Mouse (Mus musculus) hindbrain, embryonic 16.5 days (tissue): Measurements from ENCODE around the gene Btbd19. TPM values are rescaled to one million over a fixed set of nuclear protein-coding genes. Genes with fewer than 3 reads are reported as not detected.

Source experiments
- ATAC-seq: fragments of 200-750 bp; cut with Nextera tagmentation; 2 replicates; pipeline ENCODE4 v1.8.0; 2017; ENCODE audit warnings: moderate TSS enrichment, moderate library complexity
- H3K27ac ChIP-seq: fragments of 300-500 bp; sonication (generic); 2 replicates; pipeline ENCODE4 v1.5.1; 2014; ENCODE audit warnings: low read depth, mild to moderate bottlenecking, control low read depth, low read length, moderate library complexity
- H3K27me3 ChIP-seq: fragments of 300-500 bp; sonication (generic); replicated peaks from 2 replicates; pipeline ENCODE4 v1.6.1; 2014; ENCODE audit warnings: low read length; ENCODE audit not compliant: control insufficient read depth, insufficient read depth
- H3K36me3 ChIP-seq: fragments of 300-500 bp; sonication (generic); 2 replicates; pipeline ENCODE4 v1.6.1; 2014; ENCODE audit warnings: mild to moderate bottlenecking, low read length, moderate library complexity, mixed read lengths; ENCODE audit not compliant: control insufficient read depth, insufficient read depth
- H3K4me1 ChIP-seq: fragments of 300-500 bp; sonication (generic); 2 replicates; pipeline ENCODE4 v1.6.1; 2014; ENCODE audit warnings: low read depth, low read length; ENCODE audit not compliant: control insufficient read depth, insufficient read depth
- H3K4me2 ChIP-seq: fragments of 300-500 bp; sonication (generic); 2 replicates; pipeline ENCODE4 v1.6.1; 2014; ENCODE audit warnings: mild to moderate bottlenecking, low read length, control low read depth, moderate library complexity
- H3K4me3 ChIP-seq: fragments of 300-500 bp; sonication (generic); 2 replicates; pipeline ENCODE4 v1.5.1; 2014; ENCODE audit warnings: mild to moderate bottlenecking, low read length, control low read depth, moderate library complexity
- H3K9ac ChIP-seq: fragments of 300-500 bp; sonication (generic); 2 replicates; pipeline ENCODE4 v1.6.1; 2014; ENCODE audit warnings: low read depth, mild to moderate bottlenecking, control low read depth, low read length, moderate library complexity
- H3K9me3 ChIP-seq: fragments of 300-500 bp; sonication (generic); 2 replicates; pipeline ENCODE4 v1.6.1; 2014; ENCODE audit warnings: mild to moderate bottlenecking, low read length, moderate library complexity; ENCODE audit not compliant: control insufficient read depth
- WGBS: fragments of 180-500 bp; shearing (Covaris S2); extraction: QIAGEN DNeasy Blood & Tissue Kit; methylation state at CpG from one replicate; pipeline ENCODE4 v1.1.7; 2014; 5-methylcytosine and 5-hydroxymethylcytosine counted together
- polyA plus RNA-seq: library from polyadenylated mRNA; unstranded; fragments of >200 nt; fragmentation: Nextera tagmentation; extraction: Ambion mirVana; gene quantifications from 2 replicates; pipeline ENCODE4 v1.2.1, GENCODE M21; 2015

Gene Btbd19
- polyA plus RNA-seq, 1 experiment from 2014 or later: 3.9 TPM

DNA sequence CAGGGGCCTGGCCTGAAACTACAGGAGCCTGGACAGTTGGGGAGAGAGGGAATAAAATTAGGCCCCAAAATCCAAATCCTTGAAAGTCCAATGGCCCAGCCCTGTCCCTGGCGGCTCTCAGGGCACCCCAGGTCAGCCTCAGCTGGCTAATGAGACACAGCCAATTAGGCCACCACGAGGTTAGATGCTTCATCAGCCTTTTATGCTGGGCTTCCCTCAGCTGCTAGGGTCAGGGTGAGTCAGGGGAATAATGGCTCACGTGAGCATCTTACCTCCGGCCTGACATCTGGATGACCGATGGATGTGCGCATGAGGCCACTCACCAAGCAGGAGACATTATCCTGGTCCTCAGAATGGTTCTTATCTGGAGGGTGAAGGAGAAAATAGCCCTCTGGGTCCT is 5.3 kb upstream of the Btbd19 start:
- no peak overlapping the region for H3K4me3 ChIP-seq
- WGBS: 36% methylated on average over 6 of the region's 6 CpGs

DNA sequence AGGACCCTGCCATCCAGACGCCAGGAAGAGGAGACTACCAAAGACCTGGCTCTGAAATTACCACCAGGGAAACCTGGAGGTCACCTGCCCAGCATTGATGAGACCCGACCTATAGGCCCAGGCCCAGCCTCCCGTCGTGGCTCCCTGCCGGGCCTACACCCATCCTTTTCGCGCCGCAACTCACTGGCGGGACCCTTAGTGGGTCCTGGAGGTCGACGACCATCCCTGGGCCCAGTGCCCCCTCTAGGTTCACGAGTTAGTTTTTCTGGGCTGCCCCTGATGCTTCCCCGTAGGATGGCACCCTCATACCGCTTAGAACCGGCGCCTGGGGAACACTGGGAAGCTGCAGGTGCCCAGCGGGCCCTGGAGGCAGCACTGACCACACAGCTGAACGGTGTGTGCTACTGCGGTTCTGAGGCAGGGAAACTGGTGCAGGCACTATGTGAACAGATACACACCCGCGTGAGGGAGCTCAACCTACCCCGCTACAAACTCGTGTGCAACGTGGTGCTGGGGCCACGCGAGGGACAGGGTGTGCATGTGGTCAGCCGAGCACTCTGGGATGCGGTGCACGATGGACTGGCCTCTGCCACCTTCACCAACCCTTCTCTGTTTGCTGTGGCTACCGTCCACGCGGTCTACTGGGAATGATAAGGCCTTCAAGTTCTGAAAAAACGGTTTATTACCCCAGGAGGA is 2.6 kb upstream of the Btbd19 start:
- Histone ChIP-seq H3K4me1 (peaks cover 25% of the 10 kb centered on the region), H3K9ac (no peak overlapping the region), H3K4me3 (no peak overlapping the region), H3K36me3 (peaks cover 28% of the 10 kb centered on the region), H3K4me2 (no peak overlapping the region), H3K9me3 (no peaks in the 10 kb centered on the region), H3K27ac (no peak overlapping the region), H3K27me3 (no peaks in the 10 kb centered on the region)
- ATAC-seq: no peak
- 92% methylated on average over 33 of the region's 33 CpGs for WGBS

More for the DNA sequence above, 5.3 kb upstream of the Btbd19 start:
- H3K36me3 ChIP-seq: peaks cover 28% of the 10 kb centered on the region
- H3K27ac ChIP-seq: no peak overlapping the region
- peaks cover 18% of the 10 kb centered on the region for H3K4me1 ChIP-seq
- no peaks in the 10 kb centered on the region for H3K9me3 ChIP-seq
- no peak for ATAC-seq
- no peak overlapping the region for H3K4me2 ChIP-seq
- H3K9ac ChIP-seq: no peak overlapping the region
- no peaks in the 10 kb centered on the region for H3K27me3 ChIP-seq

GRCm38 (mm10) chr4:117126675-117127290 is 1.3 kb upstream of the Btbd19 start, which contains the start of gene Tctex1d4:
Gene Tctex1d4, plus strand, starts transcription at chr4:117126794.
- Histone ChIP-seq H3K4me2 (peak within 1 kb of the TSS; percentile 12; the same call in 1 of the 2 replicates), H3K27ac (peak within 1 kb of the TSS; percentile 79), H3K4me1 (peaks cover 17% of the 10 kb centered on the region), H3K36me3 (peaks cover 28% of the 10 kb centered on the region), H3K4me3 (no peak within 1 kb of the TSS), H3K9ac (peak within 1 kb of the TSS; percentile 65), H3K9me3 (no peaks in the 10 kb centered on the region), H3K27me3 (no peaks in the 10 kb centered on the region)
- 87% methylated on average over 9 of the region's 9 CpGs for WGBS
- no peak for ATAC-seq

- H3K36me3 ChIP-seq: peaks cover 23% of the 10 kb centered on the region
- no peak overlapping the region for H3K4me2 ChIP-seq
- no peaks in the 10 kb centered on the region for H3K9me3 ChIP-seq
- H3K27ac ChIP-seq: peak overlapping the region; percentile 79
- peaks cover 15% of the 10 kb centered on the region for H3K4me1 ChIP-seq
- H3K9ac ChIP-seq: peak overlapping the region; percentile 65
- WGBS: 45% methylated on average over 15 of the region's 15 CpGs
- H3K4me3 ChIP-seq: no peak overlapping the region
- peak; percentile 22; the same call in 1 of the 2 replicates for ATAC-seq
- no peaks in the 10 kb centered on the region for H3K27me3 ChIP-seq
These were observed 567 bp upstream of the Btbd19 start for GRCm38 (mm10) chr4:117125910-117126674.

- H3K27ac ChIP-seq: peak overlapping the region; percentile 79
- no peaks in the 10 kb centered on the region for H3K9me3 ChIP-seq
- peaks cover 21% of the 10 kb centered on the region for H3K4me1 ChIP-seq
- H3K4me3 ChIP-seq: no peak overlapping the region
- peak overlapping the region; percentile 12; the same call in 1 of the 2 replicates for H3K4me2 ChIP-seq
- H3K27me3 ChIP-seq: no peaks in the 10 kb centered on the region
- ATAC-seq: no peak
- H3K9ac ChIP-seq: peak overlapping the region; percentile 65
- H3K36me3 ChIP-seq: peaks cover 15% of the 10 kb centered on the region
- WGBS: 76% methylated on average over 14 of the region's 14 CpGs
These were observed 792 bp downstream of the Btbd19 start for GRCm38 (mm10) chr4:117124518-117125347.

DNA sequence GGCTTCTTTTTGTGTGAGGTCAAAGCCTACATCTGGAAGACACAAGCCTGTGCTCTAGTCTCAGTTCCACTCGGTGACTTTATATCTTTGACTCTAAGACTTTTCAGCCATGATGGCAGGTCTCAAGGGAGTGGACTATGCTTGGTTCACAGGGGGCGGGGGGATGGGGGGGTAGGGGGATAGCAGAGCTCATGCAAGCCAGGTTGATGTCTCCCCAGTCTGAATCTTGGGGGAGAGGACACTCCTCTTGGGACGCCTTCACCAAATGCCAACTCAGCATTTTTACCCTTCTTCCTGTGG is 1.4 kb downstream of the Btbd19 start:
- Histone ChIP-seq H3K27me3 (no peaks in the 10 kb centered on the region), H3K27ac (no peak overlapping the region), H3K4me2 (no peak overlapping the region), H3K9ac (no peak overlapping the region), H3K9me3 (no peaks in the 10 kb centered on the region), H3K4me1 (peaks cover 23% of the 10 kb centered on the region), H3K36me3 (peaks cover 15% of the 10 kb centered on the region), H3K4me3 (no peak overlapping the region)
- ATAC-seq: no peak
- WGBS: 98% methylated on average over 3 of the region's 3 CpGs

DNA sequence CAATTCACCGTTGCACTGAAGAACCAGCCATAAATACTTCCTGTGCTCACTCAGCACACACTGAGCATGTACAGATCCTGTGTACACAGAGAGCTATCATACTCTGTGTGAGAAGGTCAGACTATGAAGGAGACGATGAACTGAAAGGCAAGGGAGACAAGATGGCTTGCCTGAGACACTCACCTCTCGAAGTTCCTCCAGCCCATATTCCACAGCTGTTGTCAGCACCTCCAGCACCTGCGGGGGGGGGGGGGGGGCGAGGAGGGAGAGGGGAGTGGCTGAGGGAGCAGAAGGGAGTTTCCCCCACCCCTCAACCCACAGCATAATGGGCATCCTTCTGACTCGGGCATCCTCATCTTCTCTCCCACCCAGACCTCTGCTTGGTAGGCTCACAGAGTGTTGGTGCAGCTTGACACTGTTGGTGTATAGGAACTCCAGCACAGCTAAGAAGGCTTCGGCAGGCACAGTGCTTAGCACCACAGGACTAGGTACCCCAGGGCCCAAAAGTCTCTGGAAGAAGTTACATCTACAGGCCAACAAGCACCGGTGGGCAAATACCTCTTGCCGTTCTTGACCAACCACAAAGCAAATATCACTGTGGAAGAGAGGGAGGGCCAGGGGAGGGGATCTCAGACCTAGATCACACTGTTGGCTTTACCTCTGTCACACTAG is 1.8 kb downstream of the Btbd19 start:
- peaks cover 23% of the 10 kb centered on the region for H3K4me1 ChIP-seq
- no peak overlapping the region for H3K4me2 ChIP-seq
- H3K27me3 ChIP-seq: no peaks in the 10 kb centered on the region
- H3K9ac ChIP-seq: no peak overlapping the region
- no peak for ATAC-seq
- no peak overlapping the region for H3K27ac ChIP-seq
- no peak overlapping the region for H3K4me3 ChIP-seq
- H3K9me3 ChIP-seq: no peaks in the 10 kb centered on the region
- WGBS: 83% methylated on average over 7 of the region's 9 CpGs
- H3K36me3 ChIP-seq: peaks cover 12% of the 10 kb centered on the region

- ATAC-seq: no peak
- no peak overlapping the region for H3K4me2 ChIP-seq
- WGBS: 85% methylated on average over 4 of the region's 4 CpGs
- no peaks in the 10 kb centered on the region for H3K9me3 ChIP-seq
- H3K27ac ChIP-seq: no peak overlapping the region
- H3K4me3 ChIP-seq: no peak overlapping the region
- H3K4me1 ChIP-seq: peaks cover 23% of the 10 kb centered on the region
- no peak overlapping the region for H3K9ac ChIP-seq
- H3K27me3 ChIP-seq: no peaks in the 10 kb centered on the region
- peaks cover under 1% of the 10 kb centered on the region; the same call in 1 of the 2 replicates for H3K36me3 ChIP-seq
These were observed 3.3 kb downstream of the Btbd19 start for GRCm38 (mm10) chr4:117122209-117122608.
